8 mouse cellular contexts compared by ENCODE assay signal in the genomic region with DNA sequence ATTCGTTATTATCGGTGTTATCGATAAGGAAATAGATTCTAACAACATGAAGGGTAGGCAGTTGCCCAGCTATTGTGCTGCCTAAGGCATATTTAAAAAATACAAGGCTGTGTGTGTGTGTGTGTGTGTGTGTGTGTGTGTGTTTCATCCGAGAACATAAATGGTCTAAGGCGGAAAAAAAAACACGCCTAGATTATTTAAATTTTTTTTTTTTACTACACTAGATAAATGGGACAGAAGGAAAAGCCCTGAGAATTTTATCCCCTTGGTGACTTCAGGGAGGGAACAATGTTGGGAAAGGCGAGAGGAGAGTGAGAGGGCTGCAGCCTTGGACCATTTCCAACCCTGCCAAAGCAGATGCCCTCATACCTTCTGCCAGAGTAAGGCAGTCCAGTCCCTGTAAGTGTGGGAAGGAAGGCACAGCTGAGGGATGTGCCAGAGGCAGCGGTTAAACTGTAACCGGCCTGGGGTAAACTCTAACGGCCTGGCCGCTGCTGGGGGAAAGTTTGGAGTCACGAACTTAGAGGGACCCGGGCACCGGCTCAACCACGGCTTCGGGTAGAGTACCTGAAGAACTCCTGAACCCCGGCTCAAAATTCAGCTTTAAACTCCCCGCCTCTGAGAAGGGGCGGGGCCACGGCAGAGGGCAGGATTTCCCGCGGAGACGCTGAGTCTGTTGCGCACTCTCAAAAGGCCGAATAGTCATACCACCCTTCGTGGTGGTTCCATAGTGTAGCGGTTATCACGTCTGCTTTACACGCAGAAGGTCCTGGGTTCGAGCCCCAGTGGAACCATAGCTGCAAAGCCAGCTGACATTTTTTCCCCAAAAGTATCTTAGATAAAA. TPM values are rescaled to one million over a fixed set of nuclear protein-coding genes. Genes with fewer than 3 reads are reported as not detected.
DNase-seq lines count a peak whose midpoint lies in the region; ATAC-seq lines count a peak whose summit lies in the region.

No protein-coding gene starts in this region.

- intact Hi-C loops in gastrocnemius, postnatal 36 days (cut with DNase I): no loop called here
- intact Hi-C loops in left cerebral cortex, postnatal 14 days (cut with DNase I): no loop called here

- H3K4me2 ChIP-seq in intestine, embryonic 15.5 days (replicated peaks): peak overlapping the region; percentile 48

- peak overlapping the region; percentile 44 for H3K4me3 ChIP-seq in intestine, embryonic 15.5 days (replicated peaks)

- WGBS in intestine, embryonic 15.5 days: 29% methylated on average over 30 of the region's 30 CpGs

- DNase-seq in adrenal gland, adult 8-10 months: peak; percentile 86
- peak; percentile 73 for DNase-seq in embryo, embryonic 11.5 days (ENCODE audit: low read depth, low spot score)
- peak; percentile 86 to 92 for DNase-seq in gastrocnemius, postnatal 36 days
- peak; percentile 88 to 94 for DNase-seq in left cerebral cortex, postnatal 14 days (ENCODE audit: low spot score in 2 of 2)
- DNase-seq in right cerebral cortex, postnatal 14 days: peak; percentile 84
- DNase-seq in urinary bladder, postnatal 36 days (ENCODE audit: low spot score in 2 of 2): peak; percentile 91 to 93

- H3K27ac ChIP-seq in intestine, embryonic 15.5 days: no peak overlapping the region

- H3K36me3 ChIP-seq in intestine, embryonic 15.5 days: no peaks in the 10 kb centered on the region

- no peaks in the 10 kb centered on the region for H3K4me1 ChIP-seq in intestine, embryonic 15.5 days (replicated peaks)

- H3K9ac ChIP-seq in intestine, embryonic 15.5 days: 0 out of 2 replicates have a peak overlapping the region, but pooled peaks have one; percentile 23

- no peaks in the 10 kb centered on the region for H3K27me3 ChIP-seq in intestine, embryonic 15.5 days (replicated peaks)

- ATAC-seq in intestine, embryonic 15.5 days: peak; percentile 98
- ATAC-seq in megakaryocyte-erythroid progenitor cell, adult 5-6 weeks (replicated peaks; ENCODE audit: low FRiP score, low TSS enrichment, poor library complexity, severe bottlenecking): peak; percentile 96

- H3K9me3 ChIP-seq in intestine, embryonic 15.5 days: no peaks in the 10 kb centered on the region

RNA-seq across cellular contexts. Expression of a gene that starts 2.2 kb away (rescaled TPM):
- under 1 TPM in 2 of 4 experiments, not detected in 2; 0.34 to 0.43 TPM for total RNA-seq in adrenal gland, adult 8-10 months (2022)
- under 1 TPM in 1 of 2 experiments, not detected in 1; 0.18 TPM for total RNA-seq in gastrocnemius, postnatal 36 days (2021)
- polyA plus RNA-seq in intestine, embryonic 15.5 days (2015; fragmentation: Nextera tagmentation; extraction: Ambion mirVana): 0.04 TPM in 1 of 2 replicates, not detected in the other
- total RNA-seq in left cerebral cortex, postnatal 14 days (2021): not detected
- not detected in 2 replicates for total RNA-seq in megakaryocyte-erythroid progenitor cell, adult 5-6 weeks (2014; fragmentation: Nextera tagmentation)
- not detected in 2 replicates for total RNA-seq in megakaryocyte-erythroid progenitor cell, adult 5-6 weeks (2017)

RNA-seq across cellular contexts. Expression of a gene that starts 30.0 kb away (rescaled TPM):
- total RNA-seq in adrenal gland, adult 8-10 months (2022): under 1 TPM in 3 of 4 experiments, not detected in 1; 0.11 to 0.23 (median 0.21) TPM
- not detected for total RNA-seq in gastrocnemius, postnatal 36 days (2021)
- 0.06 and 0.14 TPM in 2 replicates for polyA plus RNA-seq in intestine, embryonic 15.5 days (2015; fragmentation: Nextera tagmentation; extraction: Ambion mirVana)
- total RNA-seq in left cerebral cortex, postnatal 14 days (2021): 1 to 10 TPM; 4.7 to 6.5 TPM
- total RNA-seq in megakaryocyte-erythroid progenitor cell, adult 5-6 weeks (2014; fragmentation: Nextera tagmentation): not detected in 2 replicates
- total RNA-seq in megakaryocyte-erythroid progenitor cell, adult 5-6 weeks (2017): not detected in 2 replicates

Comparison
In these comparisons a context has a peak if more than half of its experiments do, and no peak if none do; other contexts are left out.
1. RNA of a gene that starts 30.0 kb away (total RNA-seq): 4.7 to 6.5 TPM in left cerebral cortex, postnatal 14 days; 0.11 to 0.23 TPM in adrenal gland, adult 8-10 months, not detected in gastrocnemius, postnatal 36 days and not detected in megakaryocyte-erythroid progenitor cell, adult 5-6 weeks; every median in the first group is over 4 times any median in the second.
2. Peak in every context shown above with its lines, with median percentiles within 50 percentile points of each other: DNase-seq.